9 mouse cellular contexts compared by ENCODE assay signal in the genomic region with DNA sequence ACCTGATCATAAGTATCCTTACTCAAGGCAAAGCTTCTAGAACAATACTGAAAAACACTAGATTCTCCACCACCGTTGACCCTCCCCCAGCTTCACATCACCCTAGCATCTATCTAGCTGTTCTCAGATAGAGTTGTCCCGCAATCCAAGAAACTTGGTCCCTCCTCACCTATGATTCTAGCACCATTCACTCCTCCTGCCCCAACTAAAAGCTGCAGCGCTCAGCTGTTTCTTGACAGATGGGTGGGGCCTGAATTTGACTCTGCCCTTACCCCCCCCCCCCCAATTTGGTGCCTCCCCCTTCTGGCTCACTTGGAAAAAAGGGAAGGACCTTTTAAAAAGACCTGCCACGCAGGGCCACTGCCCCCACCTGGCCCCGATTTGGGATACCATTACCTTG. TPM values are rescaled to one million over a fixed set of nuclear protein-coding genes. Genes with fewer than 3 reads are reported as not detected.
A peak's percentile ranks its signal among the peaks of the same experiment; 100 is the strongest.
DNase-seq lines count a peak whose midpoint lies in the region; ATAC-seq and TF ChIP-seq lines count a peak whose summit lies in the region.
"Had no signal": no experiment of that assay in that cellular context is flagged by ENCODE, and none has a peak within 500 bp of the region (broad histone marks: within the 10 kb centered on the region; RNA-seq: fewer than 3 reads in every experiment).

No protein-coding gene starts in this region.

- no peaks in the 10 kb centered on the region for H3K9me3 ChIP-seq in heart, embryonic 12.5 days (replicated peaks)
- no peaks in the 10 kb centered on the region for H3K9me3 ChIP-seq in hindbrain, embryonic 13.5 days
- no peaks in the 10 kb centered on the region for H3K9me3 ChIP-seq in midbrain, embryonic 12.5 days

- 47% methylated on average over 5 of the region's 5 CpGs for WGBS in heart, embryonic 12.5 days
- WGBS in bone marrow, adult 2 months: 33% methylated on average over 5 of the region's 5 CpGs
- 62% methylated on average over 5 of the region's 5 CpGs for WGBS in hindbrain, embryonic 13.5 days
- WGBS in midbrain, embryonic 12.5 days: 72% methylated on average over 5 of the region's 5 CpGs

- H3K36me3 ChIP-seq in heart, embryonic 12.5 days: peaks cover 33% of the 10 kb centered on the region
- peaks cover 37% of the 10 kb centered on the region for H3K36me3 ChIP-seq in hindbrain, embryonic 13.5 days
- peaks cover 34% of the 10 kb centered on the region for H3K36me3 ChIP-seq in midbrain, embryonic 12.5 days

- H3K9ac ChIP-seq in heart, embryonic 12.5 days: no peak overlapping the region
- peak overlapping the region; percentile 96 for H3K9ac ChIP-seq in hindbrain, embryonic 13.5 days
- H3K9ac ChIP-seq in midbrain, embryonic 12.5 days (replicated peaks): peak overlapping the region; percentile 93; the same call in 1 of the 2 replicates

- H3K27ac ChIP-seq in heart, embryonic 12.5 days (ENCODE audit: poor library complexity, severe bottlenecking): peak overlapping the region; percentile 42; the same call in 1 of the 2 replicates
- H3K27ac ChIP-seq in bone marrow, adult 2 months (ENCODE audit: control insufficient read depth, insufficient read depth, low read depth, low read length, poor library complexity): no peak overlapping the region
- H3K27ac ChIP-seq in hindbrain, embryonic 13.5 days: peak overlapping the region; percentile 85
- peak overlapping the region; percentile 73; the same call in 1 of the 2 replicates for H3K27ac ChIP-seq in midbrain, embryonic 12.5 days (replicated peaks)

- ATAC-seq in heart, embryonic 12.5 days (ENCODE audit: insufficient number of reproducible peaks, low FRiP score): no peak
- ATAC-seq in hindbrain, embryonic 13.5 days (ENCODE audit: low FRiP score): peak; percentile 27
- peak; percentile 28; the same call in 1 of the 2 replicates for ATAC-seq in midbrain, embryonic 12.5 days (ENCODE audit: low FRiP score, low read depth)

- no peak for TF ChIP-seq CTCF in bone marrow, adult 2 months (IDR thresholded peaks at IDR 0.05; ENCODE audit: control insufficient read depth, insufficient read depth, low read length)

- DNase-seq in heart, postnatal 14 days: no peak
- no peak for DNase-seq in adrenal gland, postnatal 4 days (ENCODE audit: low spot score in 2 of 2)
- no peak for DNase-seq in embryo, embryonic 9.5 days (ENCODE audit: extremely low spot score)
- DNase-seq in thymus, postnatal 14 days: no peak

- no peak for TF ChIP-seq POLR2A in bone marrow, adult 2 months (IDR thresholded peaks at IDR 0.05; ENCODE audit: borderline replicate concordance, control insufficient read depth, low read depth, low read length)

- H3K4me2 ChIP-seq in heart, embryonic 12.5 days: peak overlapping the region; percentile 94
- peak overlapping the region; percentile 83 for H3K4me2 ChIP-seq in hindbrain, embryonic 13.5 days
- H3K4me2 ChIP-seq in midbrain, embryonic 12.5 days (replicated peaks): peak overlapping the region; percentile 50

- intact Hi-C loops in heart, postnatal 14 days (cut with DNase I): no loop called here

- peak overlapping the region; percentile 80 for H3K4me3 ChIP-seq in heart, embryonic 12.5 days
- peak overlapping the region; percentile 64 for H3K4me3 ChIP-seq in bone marrow, adult 2 months (replicated peaks; ENCODE audit: control insufficient read depth, low read depth, low read length)
- H3K4me3 ChIP-seq in hindbrain, embryonic 13.5 days: peak overlapping the region; percentile 91
- H3K4me3 ChIP-seq in midbrain, embryonic 12.5 days: peak overlapping the region; percentile 96

- no peaks in the 10 kb centered on the region for H3K27me3 ChIP-seq in heart, embryonic 12.5 days (replicated peaks)
- no peaks in the 10 kb centered on the region for H3K27me3 ChIP-seq in hindbrain, embryonic 13.5 days
- 0 out of 2 replicates have a peak, but pooled peaks cover 3% of the 10 kb centered on the region for H3K27me3 ChIP-seq in midbrain, embryonic 12.5 days
- H3K27me3 ChIP-seq: Patski had no signal

- H3K4me1 ChIP-seq in heart, embryonic 12.5 days (replicated peaks): peaks cover 30% of the 10 kb centered on the region
- H3K4me1 ChIP-seq in bone marrow, adult 2 months (ENCODE audit: control insufficient read depth, insufficient read depth, low read length): peaks cover 2% of the 10 kb centered on the region
- peaks cover 37% of the 10 kb centered on the region for H3K4me1 ChIP-seq in hindbrain, embryonic 13.5 days (replicated peaks)
- H3K4me1 ChIP-seq in midbrain, embryonic 12.5 days: peaks cover 27% of the 10 kb centered on the region

RNA-seq across cellular contexts. Expression of gene Akap8l, which starts 14.4 kb away (rescaled TPM):
- polyA plus RNA-seq in heart, embryonic 12.5 days (2016; fragmentation: Nextera tagmentation; extraction: Ambion mirVana): 79.4 and 84.6 TPM in 2 replicates
- 10 to 100 TPM; 49.2 to 57.1 TPM for total RNA-seq in heart, postnatal 14 days (2021)
- 141 and 225 TPM in 2 replicates for polyA plus RNA-seq in bone marrow, adult 2 months (2011; ENCODE audit: insufficient read depth, insufficient read length, low replicate concordance, missing spikeins)
- polyA plus RNA-seq in hindbrain, embryonic 13.5 days (2015; fragmentation: Nextera tagmentation; extraction: Ambion mirVana): 148 and 156 TPM in 2 replicates
- 131 and 133 TPM in 2 replicates for polyA plus RNA-seq in midbrain, embryonic 12.5 days (2016; fragmentation: Nextera tagmentation; extraction: Ambion mirVana)
- total RNA-seq in adrenal gland, postnatal 4 days (2021): 100 to 1,000 TPM; 157 to 160 TPM

RNA-seq across cellular contexts. Expression of gene Wiz, which starts 24.4 kb away (rescaled TPM):
- polyA plus RNA-seq in heart, embryonic 12.5 days (2016; fragmentation: Nextera tagmentation; extraction: Ambion mirVana): 23.7 and 23.9 TPM in 2 replicates
- 10 to 100 TPM; 22.4 to 23.4 TPM for total RNA-seq in heart, postnatal 14 days (2021)
- 11.8 and 15.5 TPM in 2 replicates for polyA plus RNA-seq in bone marrow, adult 2 months (2011; ENCODE audit: insufficient read depth, insufficient read length, low replicate concordance, missing spikeins)
- 35.3 and 35.9 TPM in 2 replicates for polyA plus RNA-seq in hindbrain, embryonic 13.5 days (2015; fragmentation: Nextera tagmentation; extraction: Ambion mirVana)
- 47.2 and 50.2 TPM in 2 replicates for polyA plus RNA-seq in midbrain, embryonic 12.5 days (2016; fragmentation: Nextera tagmentation; extraction: Ambion mirVana)
- 10 to 100 TPM; 66.5 to 71.9 TPM for total RNA-seq in adrenal gland, postnatal 4 days (2021)

RNA-seq across cellular contexts. Expression of gene Rasal3, which starts 38.5 kb away (rescaled TPM):
- polyA plus RNA-seq in heart, embryonic 12.5 days (2016; fragmentation: Nextera tagmentation; extraction: Ambion mirVana): 0.66 and 0.95 TPM in 2 replicates
- total RNA-seq in heart, postnatal 14 days (2021): 1 to 10 TPM; 1.3 to 4.7 TPM
- 20.7 and 58.8 TPM in 2 replicates for polyA plus RNA-seq in bone marrow, adult 2 months (2011; ENCODE audit: insufficient read depth, insufficient read length, low replicate concordance, missing spikeins)
- 0.62 and 0.83 TPM in 2 replicates for polyA plus RNA-seq in hindbrain, embryonic 13.5 days (2015; fragmentation: Nextera tagmentation; extraction: Ambion mirVana)
- 0.59 and 1.1 TPM in 2 replicates for polyA plus RNA-seq in midbrain, embryonic 12.5 days (2016; fragmentation: Nextera tagmentation; extraction: Ambion mirVana)
- total RNA-seq in adrenal gland, postnatal 4 days (2021): 1 to 10 TPM in 1 of 2 experiments, under 1 TPM in 1; 0.96 to 1.5 TPM
- polyA plus RNA-seq: Patski had no signal

RNA-seq across cellular contexts. Expression of gene Akap8, which starts 43.8 kb away (rescaled TPM):
- 85.1 and 88.9 TPM in 2 replicates for polyA plus RNA-seq in heart, embryonic 12.5 days (2016; fragmentation: Nextera tagmentation; extraction: Ambion mirVana)
- total RNA-seq in heart, postnatal 14 days (2021): 10 to 100 TPM; 50.0 to 62.5 TPM
- polyA plus RNA-seq in bone marrow, adult 2 months (2011; ENCODE audit: insufficient read depth, insufficient read length, low replicate concordance, missing spikeins): 76.5 and 113 TPM in 2 replicates
- polyA plus RNA-seq in hindbrain, embryonic 13.5 days (2015; fragmentation: Nextera tagmentation; extraction: Ambion mirVana): 109 TPM in 2 replicates
- polyA plus RNA-seq in midbrain, embryonic 12.5 days (2016; fragmentation: Nextera tagmentation; extraction: Ambion mirVana): 140 and 151 TPM in 2 replicates
- 100 to 1,000 TPM; 129 to 130 TPM for total RNA-seq in adrenal gland, postnatal 4 days (2021)

RNA-seq across cellular contexts. Expression of gene Pglyrp2, which starts 59.1 kb away (rescaled TPM):
- not detected in 2 replicates for polyA plus RNA-seq in heart, embryonic 12.5 days (2016; fragmentation: Nextera tagmentation; extraction: Ambion mirVana)
- under 1 TPM; 0.24 to 0.93 TPM for total RNA-seq in heart, postnatal 14 days (2021)
- polyA plus RNA-seq in bone marrow, adult 2 months (2011; ENCODE audit: insufficient read depth, insufficient read length, low replicate concordance, missing spikeins): 0.95 and 3.4 TPM in 2 replicates
- polyA plus RNA-seq in hindbrain, embryonic 13.5 days (2015; fragmentation: Nextera tagmentation; extraction: Ambion mirVana): 0.12 TPM in 1 of 2 replicates, not detected in the other
- not detected in 2 replicates for polyA plus RNA-seq in midbrain, embryonic 12.5 days (2016; fragmentation: Nextera tagmentation; extraction: Ambion mirVana)
- 10 to 100 TPM in 1 of 2 experiments, under 1 TPM in 1; 0.31 to 10.5 TPM for total RNA-seq in adrenal gland, postnatal 4 days (2021)
- polyA plus RNA-seq: Patski had no signal

Comparison
In these comparisons a context has a peak if more than half of its experiments do, and no peak if none do; other contexts are left out.
1. RNA of gene Rasal3, which starts 38.5 kb away (polyA plus RNA-seq): 20.7 to 58.8 TPM in bone marrow, adult 2 months; 0.59 to 1.1 TPM in midbrain, embryonic 12.5 days, 0.66 to 0.95 TPM in heart, embryonic 12.5 days and 0.62 to 0.83 TPM in hindbrain, embryonic 13.5 days; every median in the first group is over 10 times any median in the second.
2. Peak in every context shown above with its lines, with median percentiles within 50 percentile points of each other: H3K4me2 ChIP-seq and H3K4me3 ChIP-seq.